Mouse (Mus musculus): ENCODE measurements around the gene Epo. TPM values are rescaled to one million over a fixed set of nuclear protein-coding genes. Genes with fewer than 3 reads are reported as not detected.
A peak's percentile ranks its signal among the peaks of the same experiment; 100 is the strongest.

The Epo gene
- total and polyA plus RNA-seq, 3 experiments: not detected

- peaks cover 3% of the 10 kb centered on the region for H3K9me3 ChIP-seq (replicated peaks; ENCODE audit: low read length)
- peaks cover 4 to 25% of the 10 kb centered on the region in 2 experiments for H3K36me3 ChIP-seq (replicated peaks in 1 of 2; ENCODE audit: control insufficient read depth in 1 of 2, insufficient read depth in 1 of 2, low read length in 1 of 2)
- in situ Hi-C loops (cut with MboI; ENCODE audit: low pct_ligation_motif_present, low pct_unique_long_range_greater_than_20kb, low sequenced_read_pairs): loop anchor here (25.0 kb wide), 1 partner anchor 252 kb away; no protein-coding TSS in a partner anchor
- peak overlapping the region; percentile 48 to 76 (median 74) for H3K4me3 ChIP-seq (replicated peaks in 1 of 3; ENCODE audit: low read depth in 2 of 3, low read length in 2 of 3, poor library complexity in 1 of 3)
- H3K4me1 ChIP-seq (ENCODE audit: control insufficient read depth in 1 of 2, insufficient read depth in 2 of 2): peaks cover 3 to 27% of the 10 kb centered on the region in 2 experiments; a peak in 3 of 4 replicates
- no peak overlapping the region for H3K27ac ChIP-seq (ENCODE audit: insufficient read depth, low read depth)
- peak overlapping the region; percentile 26; the same call in 1 of the 2 replicates for H3K4me2 ChIP-seq (ENCODE audit: insufficient read depth, low read depth, poor library complexity, severe bottlenecking)
- H3K9ac ChIP-seq (ENCODE audit: insufficient read depth, low read depth): peak overlapping the region; percentile 95
- TF ChIP-seq ELF1 (IDR thresholded peaks at IDR 0.05; ENCODE audit: low read depth, low read length) (no peak), ZNF384 (IDR thresholded peaks at IDR 0.05; ENCODE audit: low read depth, low read length) (no peak), ZKSCAN1 (IDR thresholded peaks at IDR 0.05; ENCODE audit: borderline replicate concordance, low read depth, low read length) (peak; percentile 54; the same call in 1 of the 2 replicates), BHLHE40 (IDR thresholded peaks at IDR 0.05; ENCODE audit: low read depth, low read length) (peak; percentile 97), ETS1 (conservative IDR thresholded peaks at IDR 0.05; ENCODE audit: low read depth, low read length) (no peak; the same call in 1 of the 2 replicates), TCF12 (IDR thresholded peaks at IDR 0.05; ENCODE audit: low read depth, low read length) (0 out of 2 replicates have a peak, but pooled peaks have one; percentile 15), SMC3 (IDR thresholded peaks at IDR 0.05; ENCODE audit: low read depth, low read length) (no peak), MAZ (IDR thresholded peaks at IDR 0.05; ENCODE audit: low read depth, low read length) (peak; percentile 95), USF1 (IDR thresholded peaks at IDR 0.05; ENCODE audit: low read depth, low read length) (peak; percentile 87), CHD2 (IDR thresholded peaks at IDR 0.05; ENCODE audit: low read length) (peak; percentile 18; the same call in 1 of the 2 replicates), JUN (IDR thresholded peaks at IDR 0.05; ENCODE audit: insufficient read depth, low read depth, low read length) (no peak), USF2 (conservative IDR thresholded peaks at IDR 0.05; ENCODE audit: low read depth, low read length) (peak; percentile 66; the same call in 1 of the 2 replicates), IRF4 (IDR thresholded peaks at IDR 0.05; ENCODE audit: low read depth, low read length) (peak; percentile 33; the same call in 1 of the 2 replicates), MAX (IDR thresholded peaks at IDR 0.05; ENCODE audit: low read length) (peak; percentile 51; the same call in 1 of the 2 replicates), MXI1 (IDR thresholded peaks at IDR 0.05; ENCODE audit: low read depth, low read length) (peak; percentile 44)
- DNase-seq (ENCODE audit: extremely low read depth): peak; percentile 57
- dilution Hi-C loops (cut with MboI; ENCODE audit: extremely low pct_ligation_motif_present, extremely low pct_unique_long_range_greater_than_20kb, low sequenced_read_pairs): no loop called here
- H3K79me2 ChIP-seq (replicated peaks; ENCODE audit: control insufficient read depth, extremely low read depth, insufficient read depth, poor library complexity, severe bottlenecking): peaks cover 21% of the 10 kb centered on the region; the same call in 1 of the 2 replicates
- H3K27me3 ChIP-seq (replicated peaks): peaks cover 21% of the 10 kb centered on the region
These were observed 23.0 kb downstream of the Epo start for GRCm38 (mm10) chr5:137510014-137510501.

- in situ Hi-C loops (cut with MboI; ENCODE audit: low pct_ligation_motif_present, low pct_unique_long_range_greater_than_20kb, low sequenced_read_pairs) (loop anchor here (25.0 kb wide), 1 partner anchor 258 kb away; no protein-coding TSS in a partner anchor), dilution Hi-C loops (cut with MboI; ENCODE audit: extremely low pct_ligation_motif_present, extremely low pct_unique_long_range_greater_than_20kb, low sequenced_read_pairs) (no loop called here)
- no peak overlapping the region for H3K27ac ChIP-seq (ENCODE audit: insufficient read depth, low read depth)
- H3K9me3 ChIP-seq (replicated peaks; ENCODE audit: low read length): peaks cover 3% of the 10 kb centered on the region
- no peak overlapping the region for H3K4me3 ChIP-seq (replicated peaks in 1 of 3; ENCODE audit: low read depth in 2 of 3, low read length in 2 of 3, poor library complexity in 1 of 3)
- no peak for TF ChIP-seq ZKSCAN1 (IDR thresholded peaks at IDR 0.05; ENCODE audit: borderline replicate concordance, low read depth, low read length)
- TF ChIP-seq CHD2 (IDR thresholded peaks at IDR 0.05; ENCODE audit: low read length): no peak
- no peak for TF ChIP-seq ZNF384 (IDR thresholded peaks at IDR 0.05; ENCODE audit: low read depth, low read length)
- TF ChIP-seq ZMIZ1 (IDR thresholded peaks at IDR 0.05; ENCODE audit: low read depth, low read length): no peak
- TF ChIP-seq TCF12 (IDR thresholded peaks at IDR 0.05; ENCODE audit: low read depth, low read length): no peak
- no peak for TF ChIP-seq USF2 (conservative IDR thresholded peaks at IDR 0.05; ENCODE audit: low read depth, low read length)
- TF ChIP-seq CTCF (conservative IDR thresholded peaks at IDR 0.05 in 1 of 2, IDR thresholded peaks at IDR 0.05 in 1 of 2; ENCODE audit: low read depth in 2 of 2, low read length in 2 of 2): peak in 1 of 2 experiments; percentile 48; a peak in 3 of 4 replicates
- peaks cover 17% of the 10 kb centered on the region for H3K27me3 ChIP-seq (replicated peaks)
- H3K4me2 ChIP-seq (ENCODE audit: insufficient read depth, low read depth, poor library complexity, severe bottlenecking): no peak overlapping the region
- peaks cover 0 to 11% of the 10 kb centered on the region in 2 experiments for H3K36me3 ChIP-seq (replicated peaks in 1 of 2; ENCODE audit: control insufficient read depth in 1 of 2, insufficient read depth in 1 of 2, low read length in 1 of 2)
- H3K9ac ChIP-seq (ENCODE audit: insufficient read depth, low read depth): no peak overlapping the region
- peak; percentile 48 for DNase-seq (ENCODE audit: extremely low read depth)
- H3K79me2 ChIP-seq (replicated peaks; ENCODE audit: control insufficient read depth, extremely low read depth, insufficient read depth, poor library complexity, severe bottlenecking): no peaks in the 10 kb centered on the region; the same call in 1 of the 2 replicates
- H3K4me1 ChIP-seq (ENCODE audit: control insufficient read depth in 1 of 2, insufficient read depth in 2 of 2): peaks cover 2 to 14% of the 10 kb centered on the region in 2 experiments; a peak in 3 of 4 replicates
These were observed 29.0 kb downstream of the Epo start for GRCm38 (mm10) chr5:137504041-137504440.
